Mouse (Mus musculus) naive thymus-derived CD4-positive, alpha-beta T cell, adult 2 months (primary cell): ENCODE measurements around the gene Tmem135.

ENCODE experiments used
- DNase-seq: peaks from one replicate; pipeline ENCODE4 v3.0.0-alpha.2; 2011; ENCODE audit warnings: low read depth

The Tmem135 gene

DNA sequence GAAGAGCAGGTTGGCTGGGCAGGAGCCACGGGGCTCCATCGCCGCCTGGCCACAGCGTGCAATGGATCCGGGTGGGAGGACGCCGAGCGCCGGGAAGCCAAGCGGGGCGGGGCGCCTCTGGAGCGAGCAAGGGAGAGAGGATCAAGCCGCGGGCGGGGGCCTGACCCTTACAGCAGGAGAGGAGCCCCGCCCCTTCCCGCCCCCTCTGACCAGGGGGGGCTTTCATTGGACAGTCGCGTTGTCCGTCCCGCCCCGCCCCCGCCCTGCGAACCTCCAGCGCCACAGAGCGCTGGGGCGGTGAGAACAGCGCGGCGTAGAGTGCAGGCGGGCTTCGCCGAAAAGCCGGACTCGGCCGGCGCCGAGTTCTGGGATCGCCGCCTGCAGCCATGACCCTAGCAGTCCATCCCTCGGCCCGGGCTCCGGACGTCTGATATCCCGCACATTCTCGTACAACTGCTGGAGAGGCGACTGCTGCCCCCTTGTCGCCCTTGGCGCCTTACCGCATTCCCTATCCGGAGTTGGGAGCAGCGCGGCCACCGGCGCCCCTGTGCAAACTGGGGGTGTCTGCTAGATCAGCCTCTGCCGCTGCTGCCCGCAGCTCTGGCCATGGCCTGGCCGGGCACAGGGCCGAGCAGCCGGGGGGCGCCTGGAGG, at the start of gene Tmem135, which contains the start of gene Fzd4:
TSS of gene Tmem135 (minus strand) at position 142 of the 653 bp plus-strand sequence.
TSS of gene Fzd4 (plus strand) at position 275 of the 653 bp plus-strand sequence.
- DNase-seq = peak; percentile 60

DNA sequence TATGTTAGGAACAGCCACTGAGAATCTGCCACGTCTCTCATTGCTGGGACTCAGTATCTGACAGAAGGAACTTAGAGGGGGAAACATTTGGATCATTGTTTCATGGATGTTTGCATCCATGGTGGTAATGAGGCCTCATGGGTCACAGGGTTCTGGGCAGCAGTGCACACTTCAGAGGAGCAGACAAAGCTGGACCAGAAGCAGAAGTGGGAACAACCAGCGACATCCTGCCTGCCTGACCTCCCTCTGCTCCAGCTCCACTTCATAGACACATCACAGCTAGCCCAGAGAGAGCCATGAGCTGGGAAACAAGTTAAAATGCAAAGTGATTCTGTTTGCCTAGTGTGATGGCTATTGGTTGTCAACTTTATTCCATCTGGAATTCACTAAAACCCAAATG, 46.3 kb upstream of the Tmem135 start:
- no peak for DNase-seq

DNA sequence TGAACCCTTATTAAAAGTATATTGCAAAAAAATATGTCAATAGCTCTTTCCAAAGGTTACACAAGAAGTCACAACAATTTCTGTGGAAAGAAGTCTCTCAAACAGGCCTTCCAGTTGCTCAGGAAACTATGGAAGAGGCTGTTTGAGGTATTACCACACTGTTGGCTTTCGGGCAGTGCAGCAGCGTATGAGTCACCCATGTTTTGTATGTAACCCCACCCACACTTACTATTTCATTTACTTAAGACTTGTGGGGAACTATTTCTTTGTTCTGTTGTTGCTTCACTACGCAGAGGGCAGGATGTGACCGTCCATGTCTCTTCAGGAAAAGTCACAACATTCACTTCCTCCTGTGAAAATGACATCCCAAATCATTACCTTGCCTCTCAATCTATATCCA, 41.1 kb upstream of the Tmem135 start:
- DNase-seq = no peak

DNA sequence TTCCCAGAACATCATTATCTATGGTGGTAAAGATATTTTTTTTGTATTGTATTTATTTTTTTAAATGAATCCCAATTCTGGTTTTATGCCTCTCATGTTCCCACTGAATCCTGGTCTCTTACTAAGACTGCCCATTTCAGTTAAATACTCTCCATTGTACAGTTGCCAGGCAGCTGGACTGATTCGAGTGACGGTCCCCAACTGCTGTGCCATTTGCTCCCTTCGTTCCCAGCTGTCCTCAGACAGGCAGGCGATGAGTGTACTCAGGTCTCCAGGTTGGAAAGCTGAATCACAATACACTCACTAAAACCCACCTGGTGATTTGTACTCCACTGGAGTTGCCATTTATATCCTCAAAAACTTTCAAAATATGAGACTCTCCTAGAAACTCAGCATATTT, 38.2 kb upstream of the Tmem135 start:
- DNase-seq = no peak

DNA sequence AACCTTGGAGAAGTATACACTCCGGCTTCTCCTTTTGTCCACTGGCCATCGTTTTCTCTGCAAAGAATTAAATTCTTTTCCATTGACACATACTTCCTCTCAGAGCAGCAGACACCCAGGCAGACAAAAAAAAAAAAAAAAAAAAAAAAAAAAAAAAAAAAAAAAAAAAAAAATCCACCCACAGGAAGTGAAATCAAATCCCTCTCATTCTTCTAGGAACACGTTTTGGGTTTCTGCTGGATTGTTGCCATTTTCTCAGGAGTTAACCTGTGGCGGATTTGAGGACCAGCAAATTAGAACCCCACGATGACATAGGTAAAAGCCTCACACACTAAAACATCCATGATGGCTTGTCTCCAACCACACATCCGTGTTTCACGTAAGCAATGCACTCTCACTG, 37.3 kb upstream of the Tmem135 start:
- DNase-seq = no peak

DNA sequence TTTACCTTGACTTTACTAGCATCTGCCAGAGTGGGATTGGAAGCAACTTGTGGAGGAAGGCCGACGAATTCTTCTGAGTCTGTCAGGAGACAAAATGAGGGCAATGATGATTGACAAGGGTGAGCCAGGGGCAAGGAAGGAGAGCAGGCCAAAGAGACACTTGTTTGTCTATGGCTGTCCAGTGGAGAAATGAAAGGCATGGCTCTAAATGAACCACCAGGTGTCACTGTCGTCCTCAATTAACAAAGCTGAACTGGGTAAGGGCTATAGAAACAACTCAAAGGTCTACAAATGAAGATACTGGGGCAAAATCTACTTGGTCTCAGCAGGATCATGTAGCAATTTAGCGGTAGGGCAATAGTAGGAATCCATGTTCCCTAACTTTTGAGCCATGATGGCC, 33.6 kb upstream of the Tmem135 start:
- DNase-seq = peak; percentile 6

DNA sequence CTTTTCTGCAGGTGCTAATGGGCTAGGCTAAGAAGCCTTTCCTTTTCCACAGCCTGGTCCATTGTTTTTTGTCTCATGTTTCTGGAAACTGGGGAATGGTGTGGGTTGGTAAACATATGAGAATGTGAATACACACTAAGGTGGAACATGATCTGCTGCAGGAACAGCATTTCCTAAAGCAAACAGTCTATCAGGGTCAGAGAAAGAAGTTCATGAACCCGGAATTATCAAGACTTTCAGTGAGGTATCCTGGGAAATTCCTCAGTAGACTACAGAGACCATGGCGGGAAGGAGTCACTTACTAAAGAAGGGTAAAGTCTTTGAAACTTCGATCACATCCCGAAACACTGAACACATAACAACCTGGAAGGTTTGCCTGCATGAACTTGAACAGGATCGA, 32.4 kb upstream of the Tmem135 start:
- DNase-seq = no peak

DNA sequence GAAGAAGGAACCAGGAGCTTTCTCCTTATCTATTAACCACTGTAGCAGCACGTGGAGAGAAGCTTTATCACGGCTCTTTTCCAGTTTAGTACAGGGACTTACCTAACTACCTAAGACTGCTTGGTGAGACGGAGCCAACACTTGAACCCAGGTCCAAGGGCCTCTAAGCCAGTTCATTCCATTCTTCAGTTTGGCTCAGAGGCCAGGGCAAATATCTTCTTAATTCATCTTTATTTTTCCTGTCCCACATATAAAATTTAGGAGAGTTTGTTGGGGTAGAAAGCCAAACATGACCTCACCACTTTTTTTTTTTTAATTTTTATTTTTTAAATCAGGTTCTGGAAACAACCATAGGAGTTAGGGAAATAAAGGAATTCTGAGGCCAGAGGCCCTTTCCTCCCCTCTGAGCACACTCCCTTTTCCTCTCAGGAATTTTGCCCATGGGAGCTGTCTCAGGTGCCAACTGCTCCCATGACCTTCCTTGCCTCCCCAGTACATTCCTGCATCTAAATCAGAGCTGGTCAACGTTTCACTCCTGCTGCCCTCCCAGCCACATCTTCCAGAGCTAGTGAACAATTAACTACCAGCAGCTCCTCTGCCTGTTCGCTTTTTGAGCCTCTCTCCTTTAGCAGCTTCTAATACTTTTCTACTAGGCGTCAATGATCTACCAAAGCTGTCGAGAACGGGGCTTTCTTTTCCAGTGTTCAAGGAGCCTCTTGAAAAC, 30.0 kb upstream of the Tmem135 start:
- no peak for DNase-seq

DNA sequence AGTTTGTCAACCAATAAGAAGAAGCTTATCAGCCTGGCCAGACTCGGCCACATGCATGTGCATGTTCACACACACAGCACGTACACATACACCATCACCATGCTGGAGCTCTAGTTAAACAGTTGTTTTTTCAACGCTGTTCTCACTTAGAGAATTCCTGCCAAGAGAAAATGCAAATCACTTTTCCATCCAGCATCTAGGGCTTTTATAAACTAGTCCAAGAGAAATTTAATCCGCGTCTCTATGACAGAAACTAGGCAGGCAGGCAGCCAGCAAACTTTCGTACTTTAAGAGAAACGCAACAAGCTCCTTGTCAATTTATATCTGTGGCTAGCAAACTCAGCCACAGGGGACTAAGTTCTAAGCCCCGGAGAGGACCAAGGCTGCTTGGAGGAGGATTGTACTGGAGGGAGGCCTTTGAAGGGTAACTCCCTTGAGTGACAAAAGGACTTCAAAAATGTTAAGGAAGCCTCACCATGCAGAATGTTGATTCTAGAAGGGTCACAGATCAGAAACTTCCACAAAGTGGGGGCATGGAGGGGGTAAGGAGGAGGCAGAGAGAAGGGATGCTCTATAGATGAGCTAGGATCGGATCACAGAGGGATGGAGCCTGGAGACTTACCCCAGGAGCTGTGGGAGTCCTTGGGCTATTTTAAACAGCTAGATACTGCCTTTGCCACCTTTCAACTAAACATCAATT, 29.3 kb upstream of the Tmem135 start:
- DNase-seq = no peak

DNA sequence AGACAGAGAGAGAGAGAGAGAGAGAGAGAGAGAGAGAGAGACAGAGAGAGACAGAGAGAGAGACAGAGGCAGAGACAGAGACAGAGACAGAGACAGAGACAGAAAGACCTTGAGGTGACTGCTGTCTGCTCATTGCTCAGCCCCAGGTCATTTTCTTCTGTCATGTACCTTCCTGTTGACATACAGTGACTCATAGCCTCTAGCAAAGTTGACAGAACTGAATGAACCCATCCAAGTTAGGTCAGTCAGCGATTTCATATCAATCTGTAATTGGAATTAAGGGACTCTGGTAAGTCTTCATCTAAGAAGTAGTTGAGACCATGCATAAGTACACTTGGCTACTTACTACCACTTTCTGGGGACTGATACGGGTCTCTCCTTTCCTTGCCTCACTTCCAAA, 27.2 kb upstream of the Tmem135 start:
- no peak for DNase-seq

DNA sequence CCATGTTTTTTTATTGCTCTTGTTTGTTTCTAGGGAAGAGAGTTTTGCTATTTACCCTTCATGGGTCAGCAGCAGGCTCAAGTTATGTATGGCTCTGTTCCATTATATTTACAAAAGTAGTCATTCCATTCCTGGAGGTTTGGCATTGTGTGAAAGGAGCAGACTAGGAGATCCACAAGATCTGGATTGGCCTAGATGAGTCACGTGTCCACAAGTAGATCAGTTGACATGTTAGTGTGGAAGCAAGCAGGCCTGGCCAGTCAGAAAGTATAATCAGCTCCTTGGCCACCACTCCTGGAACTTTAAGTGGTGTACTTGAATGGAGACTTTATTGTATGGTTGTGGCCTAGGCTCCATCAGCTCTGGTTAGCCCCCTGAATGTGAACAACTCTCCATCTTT, 25.3 kb upstream of the Tmem135 start:
- no peak for DNase-seq

DNA sequence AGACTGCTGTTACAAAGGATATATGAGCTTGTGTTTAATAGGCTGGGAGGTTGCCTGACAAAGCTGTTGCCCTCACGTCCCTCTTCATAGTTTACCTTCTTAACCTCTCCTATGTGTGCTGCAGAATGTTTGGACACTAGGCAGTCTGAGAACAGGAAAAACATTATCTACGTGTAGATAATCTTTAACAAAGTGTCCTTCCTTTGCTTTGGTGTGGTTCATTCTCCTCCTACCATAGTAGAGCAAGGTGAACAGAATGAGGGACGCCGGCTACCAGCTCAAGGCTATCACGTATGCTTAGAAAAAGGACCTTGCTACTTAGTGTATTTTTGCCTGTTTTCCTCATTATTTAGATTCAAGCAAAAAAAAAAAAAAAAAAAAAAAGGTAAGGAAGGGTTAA, 24.8 kb upstream of the Tmem135 start:
- no peak for DNase-seq

DNA sequence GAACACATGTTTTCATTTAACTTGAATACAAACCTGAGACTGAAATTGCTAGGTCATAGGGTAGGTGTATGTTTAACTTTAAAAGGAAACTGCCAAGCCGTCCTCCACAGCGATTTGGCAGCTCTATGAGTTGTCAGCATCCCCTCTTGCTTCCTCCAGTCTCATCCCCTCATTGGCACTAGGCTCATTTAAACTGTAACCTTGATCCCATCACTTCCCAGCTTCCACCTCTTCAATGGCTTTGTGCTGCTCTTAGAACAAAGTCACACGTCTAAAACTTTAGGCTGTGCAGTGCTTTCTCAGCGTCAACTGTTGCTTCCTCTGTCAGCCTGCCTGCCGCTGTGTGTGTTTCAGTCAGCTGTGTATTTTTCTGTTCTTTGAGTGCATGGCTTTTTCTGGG, 23.1 kb upstream of the Tmem135 start:
- DNase-seq = no peak

DNA sequence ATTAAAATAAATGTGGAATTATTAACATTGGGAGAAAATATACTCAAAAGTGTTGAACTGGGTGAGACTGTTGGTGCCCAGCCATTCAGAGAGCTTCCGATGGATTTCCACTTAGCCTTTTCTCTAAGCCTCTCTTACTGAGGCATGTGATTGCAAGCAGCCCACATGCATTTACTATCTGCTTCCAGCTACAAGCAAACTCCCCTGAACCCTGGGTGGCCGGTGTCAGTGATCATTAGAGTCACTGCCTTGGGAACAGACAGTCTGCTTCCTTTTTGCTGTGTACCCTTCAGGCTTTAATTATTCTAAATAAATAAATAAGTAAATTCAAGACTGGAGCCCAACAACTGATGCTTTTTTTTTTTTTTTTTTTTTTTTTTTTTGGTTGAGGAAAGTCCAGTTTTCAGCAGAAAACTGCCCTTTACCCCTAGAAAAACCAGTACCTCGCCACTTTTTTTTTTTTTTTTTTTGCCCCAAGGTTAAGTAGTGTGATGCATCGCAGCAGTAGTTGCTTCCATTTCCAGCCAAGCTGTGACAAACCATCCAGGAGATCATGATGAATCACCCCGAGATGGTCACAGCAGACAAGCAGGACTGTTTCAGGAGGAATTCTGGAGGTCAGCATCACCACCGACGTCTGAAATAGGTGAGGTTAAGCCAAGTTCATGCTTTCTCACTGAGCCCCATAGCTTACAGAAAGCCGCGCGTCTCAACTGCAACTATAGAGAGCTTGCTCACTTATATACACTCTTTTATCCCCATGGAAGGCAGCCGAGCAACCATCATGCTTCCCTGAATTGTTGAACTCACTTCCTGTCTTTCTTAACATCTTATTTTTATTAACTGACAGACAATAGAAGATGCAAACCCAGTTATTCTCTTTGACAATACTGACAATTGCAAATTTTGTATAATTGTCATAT, 22.0 kb upstream of the Tmem135 start:
- no peak for DNase-seq

DNA sequence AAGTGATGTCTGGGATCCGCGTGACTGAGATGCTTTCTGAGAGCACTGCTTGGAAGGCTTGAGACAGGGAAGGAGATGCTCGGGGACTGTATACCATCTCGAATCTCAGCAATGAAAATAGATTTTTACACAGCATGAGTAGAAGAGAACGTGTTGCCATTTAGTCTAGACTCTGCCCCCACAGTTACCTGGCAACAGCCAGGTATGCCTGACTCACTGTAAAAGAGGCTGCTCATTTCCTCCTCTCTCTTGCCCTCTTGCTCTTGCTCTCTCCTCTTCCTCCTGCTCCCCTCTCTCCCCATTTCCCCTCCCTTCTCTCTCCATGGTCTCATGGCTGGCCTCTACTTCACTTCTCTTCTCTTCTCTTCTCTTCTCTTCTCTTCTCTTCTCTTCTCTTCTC, 20.6 kb upstream of the Tmem135 start:
- DNase-seq = no peak

DNA sequence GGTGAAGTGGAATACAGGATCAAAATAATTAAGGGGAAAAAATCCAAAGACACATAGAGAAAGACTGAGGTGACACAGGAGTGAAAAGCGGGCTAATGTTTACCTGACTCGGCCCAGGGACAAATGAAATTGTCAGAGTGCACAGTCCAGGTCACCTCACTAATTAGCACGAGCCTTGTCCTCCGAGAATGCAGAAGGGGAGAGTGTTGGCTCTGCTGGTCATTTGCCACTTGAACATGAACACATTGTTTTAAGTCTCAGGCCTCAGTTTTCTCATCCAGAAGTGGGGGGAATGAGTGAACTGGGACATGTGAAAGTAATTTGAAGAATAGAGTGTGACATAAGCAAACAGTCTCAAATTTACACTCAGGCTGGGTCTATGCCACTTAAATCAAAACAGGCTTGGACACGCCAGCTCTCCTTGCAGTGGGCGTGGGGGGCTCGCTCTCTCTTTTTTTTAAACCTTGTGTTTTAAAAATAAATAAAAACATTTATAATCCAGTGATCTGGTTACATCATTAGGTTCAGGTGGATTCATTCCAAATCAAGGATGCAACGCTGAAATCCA, 19.8 kb upstream of the Tmem135 start:
- DNase-seq = no peak

DNA sequence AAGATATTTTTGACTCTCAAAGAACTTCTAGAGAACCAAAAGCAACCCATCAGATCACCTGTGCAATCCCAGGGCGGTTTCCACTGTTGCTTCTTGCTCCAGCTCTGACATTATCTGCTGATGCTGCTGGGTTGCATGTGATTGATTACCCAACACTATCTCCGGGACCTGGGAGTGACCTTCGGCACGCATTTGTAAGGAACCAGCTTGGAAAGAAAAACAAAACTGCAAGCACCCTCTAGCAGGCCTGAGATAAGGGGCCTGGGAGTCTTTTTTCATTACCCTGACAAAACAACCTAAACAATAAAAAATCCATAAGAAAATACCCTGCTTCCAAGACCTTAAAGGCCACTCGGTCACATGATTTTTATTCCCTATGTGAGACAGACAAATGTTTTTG, 19.2 kb upstream of the Tmem135 start:
- DNase-seq = no peak

DNA sequence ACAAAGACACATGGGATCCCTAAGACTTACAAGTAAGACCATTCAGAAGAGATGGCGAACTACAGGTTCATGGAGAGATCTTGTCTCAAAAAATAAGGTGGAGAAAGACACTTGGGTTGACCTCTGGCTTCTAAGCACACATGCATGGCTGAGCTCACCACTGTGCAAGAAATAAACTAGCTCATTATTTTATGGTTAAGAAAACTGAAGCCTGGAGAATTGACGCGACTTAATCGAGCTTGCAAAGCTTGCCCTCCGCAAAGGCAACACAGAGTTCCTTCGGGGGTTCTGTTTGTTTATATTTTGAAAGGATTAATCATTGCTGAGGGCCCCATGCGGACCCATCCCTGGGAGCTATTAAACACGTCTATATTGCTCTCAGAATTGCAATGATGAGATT, 18.6 kb upstream of the Tmem135 start:
- no peak for DNase-seq

DNA sequence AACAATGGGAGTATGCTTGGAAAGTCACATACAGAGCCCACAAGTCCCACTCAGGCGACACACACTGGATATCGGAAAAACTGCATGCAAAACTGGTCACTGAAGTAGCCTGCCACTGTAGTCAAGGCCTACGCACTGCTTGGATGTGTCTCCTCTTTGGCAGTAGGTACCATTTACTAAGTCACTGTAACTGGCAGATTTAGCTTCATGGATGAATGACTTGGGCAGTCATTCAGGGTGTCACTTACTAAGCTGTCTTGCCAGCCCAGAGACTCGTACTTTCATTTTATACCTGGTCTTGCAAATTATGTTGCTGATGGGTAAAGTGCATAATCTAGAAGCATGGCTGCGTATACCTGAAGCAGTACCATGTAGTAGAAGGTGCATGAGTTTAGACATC, 17.3 kb upstream of the Tmem135 start:
- DNase-seq = no peak

DNA sequence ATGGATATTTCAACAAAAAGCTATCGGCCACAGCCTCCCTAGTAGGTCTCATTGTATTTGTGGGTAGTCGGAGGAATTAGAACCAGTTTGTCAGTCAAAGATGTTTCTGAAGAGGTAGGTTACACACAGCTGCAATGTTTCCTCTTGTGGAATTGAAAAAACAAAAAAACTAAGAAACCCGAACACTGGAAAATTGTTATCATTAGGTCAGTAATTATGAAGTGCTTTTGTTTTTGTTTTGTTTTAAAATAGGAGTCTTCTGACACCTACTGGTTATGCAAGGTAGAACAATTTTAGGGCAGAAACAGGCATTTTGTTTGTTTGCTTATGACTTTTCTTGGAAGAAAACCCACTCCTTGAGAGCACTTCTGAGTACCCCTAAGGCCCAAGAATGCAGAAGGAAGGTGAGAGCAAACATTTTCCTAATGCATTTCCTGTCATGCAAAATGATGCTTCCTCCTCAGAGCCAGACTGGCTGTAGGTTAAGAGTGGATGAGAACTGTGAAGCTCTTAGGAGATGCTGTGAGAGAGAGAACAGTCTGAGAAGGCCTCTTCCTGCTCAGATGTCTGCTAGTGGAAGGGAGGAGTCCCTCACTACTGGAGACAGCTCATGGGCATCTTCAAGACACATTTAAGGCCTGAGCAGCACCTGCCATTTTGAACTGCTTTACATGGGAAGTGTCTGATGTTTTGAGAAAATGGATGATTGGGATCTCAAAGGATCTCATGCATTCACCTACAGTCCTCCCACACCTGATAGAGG, 15.1 kb upstream of the Tmem135 start:
- peak; percentile 46 for DNase-seq

DNA sequence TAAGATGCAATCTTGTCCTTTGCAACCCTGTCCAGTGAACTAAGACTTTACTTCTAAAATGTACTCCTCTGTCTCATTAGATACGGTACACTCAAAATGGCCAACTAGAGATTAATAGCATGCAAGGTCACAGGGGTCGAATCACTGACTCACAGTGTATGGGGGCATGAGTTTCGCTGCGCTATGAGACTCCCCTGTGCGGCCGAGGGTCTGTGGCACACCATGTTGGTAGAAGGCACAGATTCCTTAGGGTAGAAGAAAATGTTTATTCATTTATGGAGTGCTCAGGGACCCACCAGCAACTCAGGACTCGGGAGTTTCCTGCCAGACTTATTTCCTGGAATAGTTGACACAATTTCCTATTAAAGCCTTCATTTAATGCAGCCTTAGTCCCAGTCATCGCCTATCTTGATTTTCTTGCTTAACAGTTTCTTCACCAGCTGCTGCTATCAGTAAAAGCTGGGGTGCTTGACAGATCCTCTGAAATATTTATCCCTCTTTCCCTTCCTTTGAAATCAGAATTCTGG, 14.2 kb upstream of the Tmem135 start:
- DNase-seq = no peak
